Mouse (Mus musculus) heart, postnatal 0 days (tissue): ENCODE results near the gene Gm28305.

Experiments
- CTCF ChIP-seq: IDR thresholded peaks from 2 replicates; pipeline ENCODE4 v1.5.1; 2016; ENCODE audit warnings: antibody characterized with exemption, control low read depth, low read depth
- EP300 ChIP-seq: IDR thresholded peaks from 2 replicates; pipeline ENCODE4 v1.6.1; 2016; ENCODE audit warnings: antibody characterized with exemption, low read depth

DNA sequence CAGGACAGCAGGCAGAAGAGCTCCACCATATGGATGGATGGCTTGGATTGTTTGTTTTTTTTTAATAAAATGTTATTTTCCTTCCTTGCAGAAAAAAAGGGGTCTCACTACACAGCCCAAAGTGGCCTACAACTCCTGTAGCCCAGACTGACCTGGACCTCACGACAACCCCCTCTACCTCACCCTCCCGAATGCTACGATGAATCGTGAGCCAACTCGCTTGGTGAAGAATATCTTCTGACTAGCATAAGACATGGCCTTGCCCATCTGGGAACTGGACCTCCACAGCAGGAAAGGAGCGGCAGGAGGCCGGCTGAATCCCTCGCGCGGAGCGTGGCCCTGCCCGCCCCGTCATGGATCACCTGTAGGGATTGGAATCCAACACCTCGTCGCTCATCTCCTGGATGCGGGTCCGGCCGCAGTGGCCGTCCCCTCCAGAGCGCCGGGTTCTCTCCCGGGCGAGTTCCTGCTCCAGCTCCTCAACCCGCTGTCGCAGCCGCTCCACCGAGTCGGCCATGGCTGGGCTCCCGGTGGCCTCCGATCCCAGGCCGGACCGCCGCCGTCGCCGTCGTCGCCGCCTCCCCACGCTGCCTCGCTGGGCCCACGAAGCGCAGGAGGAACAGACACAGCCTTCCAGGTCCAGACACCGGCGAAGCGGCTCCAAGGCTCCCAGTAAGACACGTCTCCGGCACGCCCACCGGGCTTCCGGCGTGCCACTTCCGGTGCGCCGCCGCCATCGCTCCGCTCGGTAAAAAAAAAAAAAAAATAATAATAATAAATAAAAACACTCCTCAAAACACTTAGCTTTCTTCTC lies 22.2 kb downstream of the Gm28305 start, which contains the start of gene Uba5:
- TF ChIP-seq CTCF (no peak), EP300 (no peak)
